Mouse (Mus musculus): ENCODE results near the gene Ctf2.

Ctf2 gene

GRCm38 (mm10) chr7:127686740-127687449, 45.1 kb downstream of the Ctf2 start:
- 88% methylated on average over 11 of the region's 11 CpGs for WGBS

DNA sequence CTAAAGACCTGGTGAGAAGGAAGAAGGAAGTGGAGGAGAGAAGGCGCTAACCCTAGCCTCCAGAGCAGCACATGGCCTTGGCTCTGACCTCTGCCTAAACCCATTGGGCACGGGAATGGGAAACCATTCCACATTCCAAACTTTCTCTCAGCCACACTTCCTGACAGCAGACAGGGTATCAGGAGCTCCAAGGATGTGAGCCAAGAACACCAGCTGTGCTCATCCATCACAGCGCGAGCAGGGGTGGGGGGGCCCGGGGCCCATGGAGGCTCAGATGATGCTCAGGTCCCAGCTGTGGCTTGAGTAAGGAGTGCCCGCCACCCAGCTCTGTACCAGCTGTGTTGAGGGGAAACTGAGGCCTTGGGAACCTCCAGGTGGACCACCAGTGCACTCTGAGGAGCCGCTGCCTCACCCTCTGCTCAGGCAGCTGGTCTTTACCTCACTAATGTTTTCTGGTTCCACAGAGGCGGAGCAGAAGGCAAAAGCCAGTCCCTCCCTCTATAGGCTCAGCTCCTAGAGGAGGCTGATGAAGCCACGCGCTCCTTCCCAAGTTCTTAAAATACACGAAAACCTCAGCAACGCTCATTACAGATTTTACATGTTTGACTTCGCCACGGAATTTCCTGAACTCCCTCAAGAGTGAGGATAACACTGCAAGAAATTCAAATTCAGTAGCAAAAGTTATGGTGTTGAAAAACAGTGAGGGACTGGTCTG, 46.5 kb downstream of the Ctf2 start:
- 52% methylated on average over 14 of the region's 14 CpGs for WGBS

DNA sequence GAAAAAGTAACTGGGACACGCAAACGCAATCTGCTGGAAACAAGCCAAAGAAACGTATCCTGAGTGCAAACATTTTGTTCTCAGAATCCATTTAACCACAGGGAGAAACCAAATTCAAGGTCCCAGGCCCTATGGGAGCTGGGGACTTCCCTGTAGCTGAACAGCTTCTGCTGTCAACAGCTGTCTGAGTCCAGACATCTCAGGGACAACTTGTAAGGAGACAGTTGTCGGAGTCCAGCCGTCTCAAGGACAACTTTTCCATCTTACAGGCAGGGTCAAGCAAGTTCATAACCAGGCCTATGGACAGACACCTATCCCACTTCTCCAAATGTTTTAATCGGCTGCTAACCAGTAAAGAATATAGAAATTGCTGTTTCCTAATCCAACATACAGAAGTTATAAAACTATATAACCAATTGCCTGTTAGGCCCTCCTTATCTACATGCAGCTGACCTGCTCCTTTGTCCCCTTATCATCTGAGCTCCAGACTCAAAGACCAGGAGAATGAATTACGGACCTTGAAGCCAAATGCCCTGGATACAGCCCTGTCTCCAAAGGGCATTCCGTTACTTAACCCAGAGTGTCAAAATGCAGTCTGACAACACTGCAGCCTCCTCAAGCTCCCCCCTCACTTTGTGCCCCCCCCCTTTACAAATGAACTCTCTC, 49.9 kb downstream of the Ctf2 start:
- WGBS, result 81% methylated on average over 8 of the region's 8 CpGs

- WGBS, result 93% methylated on average over 13 of the region's 13 CpGs
Measured at GRCm38 (mm10) chr7:127680541-127680940, 51.4 kb downstream of the Ctf2 start.

DNA sequence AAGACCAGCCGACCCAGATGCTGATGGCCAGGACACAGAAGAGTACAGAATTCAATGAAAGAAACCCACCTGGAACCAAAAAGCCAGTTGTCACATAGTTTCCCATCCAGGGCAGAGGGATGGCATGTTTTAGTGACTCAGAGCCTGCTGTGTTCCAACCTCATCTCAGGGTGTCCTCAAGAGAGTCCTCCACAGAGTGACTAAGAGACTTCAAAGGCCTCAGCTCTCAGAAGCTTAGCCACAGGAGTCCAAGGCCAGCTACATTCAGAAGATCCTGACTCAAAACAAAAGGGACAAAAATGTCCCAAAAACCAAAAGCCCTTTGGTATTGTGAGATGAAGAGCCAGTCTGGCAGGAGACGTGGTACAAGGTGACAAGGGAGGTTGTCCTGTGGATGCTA, 53.2 kb downstream of the Ctf2 start:
- WGBS, result 79% methylated on average over 2 of the region's 2 CpGs

DNA sequence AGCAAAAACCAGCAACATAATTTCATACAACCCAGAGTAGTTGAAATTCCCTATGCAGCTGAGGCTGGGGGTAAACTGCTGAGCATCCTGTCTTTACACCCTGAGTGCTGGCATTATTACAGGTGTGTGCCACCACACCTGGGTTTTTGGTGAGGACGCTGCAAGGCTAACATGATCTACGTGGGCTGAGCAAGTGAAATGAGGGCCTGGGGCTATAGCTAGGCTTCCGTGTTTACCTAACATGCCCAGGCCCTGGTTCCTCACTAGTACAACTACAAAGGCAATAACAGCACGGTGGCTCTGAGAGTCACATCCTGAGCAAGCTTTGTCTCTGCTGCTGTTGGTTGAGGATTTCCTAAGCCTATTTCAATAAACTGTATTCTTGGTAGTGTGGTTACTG, 54.4 kb downstream of the Ctf2 start:
- 94% methylated on average over 4 of the region's 4 CpGs for WGBS

- WGBS, result 78% methylated on average over 6 of the region's 6 CpGs
Measured at GRCm38 (mm10) chr7:127677077-127677476, 54.9 kb downstream of the Ctf2 start.

DNA sequence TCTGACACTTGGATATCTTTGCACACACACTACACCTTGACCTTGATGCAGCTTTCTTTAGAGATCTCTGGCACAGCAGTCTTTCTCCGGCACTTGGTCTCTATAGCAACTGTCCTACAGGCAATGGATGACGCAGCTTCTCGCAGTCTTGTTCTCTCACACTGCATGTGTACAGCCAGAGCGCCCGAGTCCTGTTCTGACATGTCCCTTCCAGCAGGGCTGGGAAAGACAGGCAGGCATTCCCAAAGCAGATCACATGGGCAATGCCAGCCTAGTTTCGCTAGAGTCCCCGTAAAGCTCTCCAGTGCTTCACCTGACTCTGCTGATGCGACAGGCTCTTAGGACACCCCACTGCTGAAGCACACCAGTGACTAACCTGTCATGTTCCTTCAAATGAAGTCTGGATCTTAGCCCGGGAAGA, 56.6 kb downstream of the Ctf2 start:
- WGBS, result 43% methylated on average over 9 of the region's 9 CpGs

DNA sequence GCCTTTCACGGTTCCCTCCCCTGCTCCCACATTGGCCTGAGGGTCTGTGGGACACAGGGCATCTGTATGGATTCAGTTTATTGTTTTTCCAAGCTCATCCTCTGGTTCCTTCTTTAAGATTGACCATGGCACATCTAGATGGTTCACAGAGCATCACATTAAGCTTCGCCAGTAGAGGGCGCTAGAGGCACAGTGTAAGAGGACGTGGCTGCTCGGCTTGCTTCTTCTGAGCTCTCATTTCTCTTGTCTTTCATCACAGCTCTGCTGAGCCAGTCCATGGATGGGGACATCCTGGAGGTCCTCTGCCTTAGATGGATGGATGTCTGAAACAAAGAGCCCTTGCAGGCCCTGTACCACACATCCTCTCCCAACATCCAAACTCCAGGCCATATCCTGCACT, 57.0 kb downstream of the Ctf2 start:
- 3% methylated on average over 5 of the region's 5 CpGs for WGBS

GRCm38 (mm10) chr7:127672776-127673175, 59.2 kb downstream of the Ctf2 start:
- WGBS, result 67% methylated on average over 4 of the region's 4 CpGs

DNA sequence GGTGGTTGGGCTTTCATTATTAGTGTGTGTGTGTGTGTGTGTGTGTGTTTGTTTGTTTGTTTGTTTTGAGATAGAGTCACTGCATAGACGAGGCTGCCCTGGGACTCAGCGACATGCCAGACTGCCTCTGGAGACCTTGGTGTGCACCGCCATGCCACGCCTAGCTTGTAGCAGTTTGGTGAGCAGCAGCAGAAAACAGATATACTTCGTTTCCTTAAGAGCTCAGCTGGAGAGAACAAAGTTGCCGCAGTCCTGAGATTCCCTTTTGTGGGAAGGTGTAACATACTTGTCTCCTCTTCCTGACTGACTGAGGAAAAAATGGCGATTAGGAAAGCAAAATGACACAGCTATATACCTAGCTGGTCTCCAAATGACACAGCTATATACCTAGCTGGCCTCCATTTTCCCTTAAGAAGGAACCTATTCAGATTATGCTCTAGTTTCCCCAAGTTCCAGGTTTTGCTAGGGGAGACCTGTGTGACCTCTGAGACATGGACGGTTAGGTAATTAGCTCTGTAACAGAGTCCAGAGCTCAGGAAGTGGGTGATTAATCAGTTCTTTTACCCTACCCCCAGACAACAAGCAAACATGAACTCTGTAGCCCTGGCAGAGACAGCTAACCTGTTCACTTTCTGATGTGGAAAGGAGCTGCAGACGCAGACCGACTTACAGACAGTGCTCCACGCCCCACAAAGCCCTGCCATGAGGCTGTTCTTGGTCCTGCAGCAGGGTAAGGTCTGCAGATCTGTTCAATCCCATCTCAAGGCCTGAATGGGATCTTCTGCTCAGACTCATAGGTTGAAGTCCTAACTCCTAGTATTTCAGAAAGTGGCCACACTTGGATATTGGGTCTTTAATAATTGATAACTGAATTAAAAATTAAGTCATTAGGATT, 59.8 kb downstream of the Ctf2 start:
- 82% methylated on average over 11 of the region's 11 CpGs for WGBS
